Mouse (Mus musculus) limb, embryonic 12.5 days (tissue): Measurements from ENCODE around the gene Scamp4. TPM values are rescaled to one million over a fixed set of nuclear protein-coding genes. Genes with fewer than 3 reads are reported as not detected.

Experiments
- microRNA-seq: library from miRNA; unstranded; fragments of <30 nt; microRNA quantifications from one replicate; pipeline ENCODE4, GENCODE M21; 2017
- polyA plus RNA-seq: library from polyadenylated mRNA; unstranded; fragments of >200 nt; fragmentation: Nextera tagmentation; extraction: Ambion mirVana; gene quantifications from 2 replicates; pipeline ENCODE4 v1.2.1, GENCODE M21; 2016

Scamp4 gene
- polyA plus RNA-seq, 1 experiment from 2014 or later: 62.1 TPM

Small RNA genes lying within 50 kb of the gene (microRNA-seq; reads per million reads assigned to microRNA genes)
- gene Mir6912: not detected

Other genes starting within 250 kb of the Scamp4 start
- gene Plk5, start 246.4 kb upstream of the Scamp4 start, polyA plus RNA-seq: 1.2 and 1.3 TPM in 2 replicates
- gene Mex3d, start 215.2 kb upstream of the Scamp4 start, polyA plus RNA-seq: 12.5 and 15.2 TPM in 2 replicates
- gene Mbd3, start 203.3 kb upstream of the Scamp4 start, polyA plus RNA-seq: 361 and 364 TPM in 2 replicates
- 416 and 437 TPM in 2 replicates for gene Uqcr11, start 196.0 kb upstream of the Scamp4 start, polyA plus RNA-seq
- 247 and 274 TPM in 2 replicates for gene Tcf3, start 169.2 kb upstream of the Scamp4 start, polyA plus RNA-seq
- gene Onecut3, start 108.0 kb upstream of the Scamp4 start, polyA plus RNA-seq: not detected in 2 replicates
- 0.29 and 0.50 TPM in 2 replicates for gene Atp8b3, start 63.7 kb upstream of the Scamp4 start, polyA plus RNA-seq
- gene Rexo1, start 41.3 kb upstream of the Scamp4 start, polyA plus RNA-seq: 33.4 and 34.1 TPM in 2 replicates
- gene Klf16, start 25.6 kb upstream of the Scamp4 start, polyA plus RNA-seq: 12.1 and 12.4 TPM in 2 replicates
- gene Abhd17a, start 12.5 kb upstream of the Scamp4 start, polyA plus RNA-seq: 108 and 110 TPM in 2 replicates
- 6.1 and 9.9 TPM in 2 replicates for gene Adat3, start within 50 bp of the Scamp4 start, polyA plus RNA-seq
- 4.9 and 6.1 TPM in 2 replicates for gene Gm49322, start 3.1 kb downstream of the Scamp4 start, polyA plus RNA-seq
- 239 and 260 TPM in 2 replicates for gene Csnk1g2, start 20.0 kb downstream of the Scamp4 start, polyA plus RNA-seq
- gene Btbd2, start 54.2 kb downstream of the Scamp4 start, polyA plus RNA-seq: 95.8 and 102 TPM in 2 replicates
- gene Mknk2, start 75.2 kb downstream of the Scamp4 start, polyA plus RNA-seq: 122 and 124 TPM in 2 replicates
- gene Mob3a, start 99.1 kb downstream of the Scamp4 start, polyA plus RNA-seq: 51.1 and 51.7 TPM in 2 replicates
- 12.5 and 16.5 TPM in 2 replicates for gene Izumo4, start 99.3 kb downstream of the Scamp4 start, polyA plus RNA-seq
- 73.8 and 76.8 TPM in 2 replicates for gene Ap3d1, start 139.4 kb downstream of the Scamp4 start, polyA plus RNA-seq
- gene Dot1l, start 152.3 kb downstream of the Scamp4 start, polyA plus RNA-seq: 21.8 and 22.8 TPM in 2 replicates
- gene Sf3a2, start 195.3 kb downstream of the Scamp4 start, polyA plus RNA-seq: 63.0 and 72.8 TPM in 2 replicates
- 132 and 144 TPM in 2 replicates for gene Plekhj1, start 195.8 kb downstream of the Scamp4 start, polyA plus RNA-seq
- gene Amh, start 202.4 kb downstream of the Scamp4 start, polyA plus RNA-seq: not detected in 2 replicates
- 1.6 and 1.7 TPM in 2 replicates for gene Jsrp1, start 210.6 kb downstream of the Scamp4 start, polyA plus RNA-seq
- 1,783 and 1,832 TPM in 2 replicates for gene Oaz1, start 223.8 kb downstream of the Scamp4 start, polyA plus RNA-seq
- gene Lingo3, start 241.2 kb downstream of the Scamp4 start, polyA plus RNA-seq: 0.79 and 0.87 TPM in 2 replicates